Mouse (Mus musculus): ENCODE measurements around the gene Dcaf6. TPM values are rescaled to one million over a fixed set of nuclear protein-coding genes. Genes with fewer than 3 reads are reported as not detected.

The Dcaf6 gene
- total RNA-seq (2023), result 36.1 TPM

GRCm38 (mm10) chr1:165460360-165460800, at the start of gene Dcaf6, which contains the start of gene Mpc2:
Gene Dcaf6, minus strand, starts transcription at chr1:165460475.
Gene Mpc2, plus strand, starts transcription at chr1:165460637.

GRCm38 (mm10) chr1:165484688-165485233, 24.5 kb upstream of the Dcaf6 start, which contains the start of gene Adcy10:
Gene Adcy10, plus strand, starts transcription at chr1:165485183.

GRCm38 (mm10) chr1:165295489-165295888, 164.8 kb downstream of the Dcaf6 start, which contains the start of gene Gpr161:
Gene Gpr161, plus strand, starts transcription at chr1:165295789.

Other genes starting within 250 kb of the Dcaf6 start
- gene Tiprl, start 223.5 kb downstream of the Dcaf6 start, total RNA-seq (2023), result 191 TPM
- 0.09 TPM for gene Gpr161, start 164.7 kb downstream of the Dcaf6 start, total RNA-seq (2023)
- 38.7 TPM for gene Mpc2, start 162 bp upstream of the Dcaf6 start, total RNA-seq (2023)
- not detected for gene Adcy10, start 24.7 kb upstream of the Dcaf6 start, total RNA-seq (2023)
- gene Mpzl1, start 174.1 kb upstream of the Dcaf6 start, total RNA-seq (2023), result 2.0 TPM
- gene Rcsd1, start 249.3 kb upstream of the Dcaf6 start, total RNA-seq (2023), result 171 TPM

All from CD4-positive naive resting alpha-beta T cell, adult 76 days (primary cell).